Mouse (Mus musculus) forebrain, postnatal 0 days (tissue): Measurements from ENCODE around the gene Vsig2. TPM values are rescaled to one million over a fixed set of nuclear protein-coding genes. Genes with fewer than 3 reads are reported as not detected.
A peak's percentile ranks its signal among the peaks of the same experiment; 100 is the strongest.

ENCODE experiments used
- ATAC-seq: fragments of 200-750 bp; cut with Nextera tagmentation; 2 replicates; pipeline ENCODE4 v1.8.0; 2017; ENCODE audit warnings: mild to moderate bottlenecking, moderate library complexity
- DNase-seq: peaks from one replicate; pipeline ENCODE4 v3.0.0-alpha.2; 2015
- H3K27ac ChIP-seq: fragments of 300-500 bp; sonication (generic); 2 replicates; pipeline ENCODE4 v1.5.1; 2014; ENCODE audit warnings: low read depth, mild to moderate bottlenecking, antibody characterized with exemption, low read length, moderate library complexity, mixed read lengths
- H3K27me3 ChIP-seq: fragments of 300-500 bp; sonication (generic); 2 replicates; pipeline ENCODE4 v1.6.1; 2014; ENCODE audit warnings: mild to moderate bottlenecking, low read length, mixed read lengths; ENCODE audit not compliant: insufficient read depth
- H3K36me3 ChIP-seq: fragments of 300-500 bp; sonication (generic); 2 replicates; pipeline ENCODE4 v1.6.1; 2014; ENCODE audit warnings: mild to moderate bottlenecking, moderate library complexity; ENCODE audit not compliant: insufficient read depth
- H3K4me1 ChIP-seq: fragments of 300-500 bp; sonication (generic); 2 replicates; pipeline ENCODE4 v1.6.1; 2014; ENCODE audit warnings: antibody characterized with exemption; ENCODE audit not compliant: insufficient read depth
- H3K4me2 ChIP-seq: fragments of 300-500 bp; sonication (generic); 2 replicates; pipeline ENCODE4 v1.6.1; 2014; ENCODE audit warnings: low read depth, mild to moderate bottlenecking, moderate library complexity
- H3K4me3 ChIP-seq: fragments of 300-500 bp; sonication (generic); 2 replicates; pipeline ENCODE4 v1.5.1; 2014; ENCODE audit warnings: low read depth, low read length, mixed read lengths
- H3K9ac ChIP-seq: fragments of 300-500 bp; sonication (generic); 2 replicates; pipeline ENCODE4 v1.6.1; 2014; ENCODE audit warnings: mild to moderate bottlenecking
- H3K9me3 ChIP-seq: fragments of 300-500 bp; sonication (generic); 2 replicates; pipeline ENCODE4 v1.6.1; 2016; ENCODE audit warnings: low read length
- CTCF ChIP-seq: sonication (generic); IDR thresholded peaks from 2 replicates; pipeline ENCODE4 v1.5.1; 2016; ENCODE audit warnings: antibody characterized with exemption, control low read depth, low read depth
- WGBS: fragments of 180-500 bp; shearing (Covaris S2); extraction: QIAGEN DNeasy Blood & Tissue Kit; methylation state at CpG from one replicate; pipeline ENCODE4 v1.1.7; 2014; 5-methylcytosine and 5-hydroxymethylcytosine counted together
- polyA plus RNA-seq: library from polyadenylated mRNA; unstranded; fragments of >200 nt; fragmentation: Nextera tagmentation; extraction: Ambion mirVana; gene quantifications from 2 replicates; pipeline ENCODE4 v1.2.1, GENCODE M21; 2015
- total RNA-seq: library from RNA; depleted of rRNA; stranded (reverse); fragments of >200 nt; gene quantifications from 2 replicates; pipeline ENCODE4 v1.2.3, GENCODE M21; 2014

Gene Vsig2
- total and polyA plus RNA-seq, 2 experiments from 2014 or later, result 1.3 to 2.4 TPM

GRCm38 (mm10) chr9:37526443-37527395, 12.3 kb upstream of the Vsig2 start:
- no peak overlapping the region for H3K27ac ChIP-seq
- H3K4me2 ChIP-seq, result no peak overlapping the region
- no peaks in the 10 kb centered on the region for H3K4me1 ChIP-seq
- DNase-seq, result no peak
- no peaks in the 10 kb centered on the region for H3K9me3 ChIP-seq
- H3K9ac ChIP-seq, result no peak overlapping the region
- 37% methylated on average over 21 of the region's 21 CpGs for WGBS
- H3K4me3 ChIP-seq, result no peak overlapping the region
- H3K27me3 ChIP-seq, result peaks cover 31% of the 10 kb centered on the region
- ATAC-seq, result no peak
- TF ChIP-seq CTCF, result peak; percentile 25; the same call in 1 of the 2 replicates
- peaks cover 23% of the 10 kb centered on the region; the same call in 1 of the 2 replicates for H3K36me3 ChIP-seq

GRCm38 (mm10) chr9:37527396-37528224, 11.4 kb upstream of the Vsig2 start, which contains the start of gene Esam:
Gene Esam, plus strand, starts transcription at chr9:37528078.
- H3K9ac ChIP-seq, result no peak within 1 kb of the TSS
- TF ChIP-seq CTCF, result no peak
- no peak for DNase-seq
- no peak for ATAC-seq
- H3K9me3 ChIP-seq, result no peaks in the 10 kb centered on the region
- peak within 1 kb of the TSS; percentile 58; the same call in 1 of the 2 replicates for H3K4me2 ChIP-seq
- peaks cover 23% of the 10 kb centered on the region; the same call in 1 of the 2 replicates for H3K36me3 ChIP-seq
- H3K4me1 ChIP-seq, result no peaks in the 10 kb centered on the region
- WGBS, result 14% methylated on average over 41 of the region's 41 CpGs
- H3K4me3 ChIP-seq, result peak within 1 kb of the TSS; percentile 18; the same call in 1 of the 2 replicates
- peaks cover 31% of the 10 kb centered on the region for H3K27me3 ChIP-seq
- H3K27ac ChIP-seq, result no peak within 1 kb of the TSS; the same call in 1 of the 2 replicates

- no peaks in the 10 kb centered on the region for H3K9me3 ChIP-seq
- no peak overlapping the region for H3K4me2 ChIP-seq
- no peak for ATAC-seq
- no peak overlapping the region; the same call in 1 of the 2 replicates for H3K27ac ChIP-seq
- no peak overlapping the region for H3K9ac ChIP-seq
- H3K4me1 ChIP-seq, result no peaks in the 10 kb centered on the region
- DNase-seq, result no peak
- 39% methylated on average over 9 of the region's 9 CpGs for WGBS
- peaks cover 31% of the 10 kb centered on the region for H3K27me3 ChIP-seq
- H3K36me3 ChIP-seq, result peaks cover 18% of the 10 kb centered on the region; the same call in 1 of the 2 replicates
- TF ChIP-seq CTCF, result no peak
- peak overlapping the region; percentile 18; the same call in 1 of the 2 replicates for H3K4me3 ChIP-seq
Observed at GRCm38 (mm10) chr9:37528225-37528970, 10.7 kb upstream of the Vsig2 start.

- H3K4me3 ChIP-seq, result peak overlapping the region; percentile 33
- H3K9me3 ChIP-seq, result no peaks in the 10 kb centered on the region
- peak overlapping the region; percentile 24; the same call in 1 of the 2 replicates for H3K27ac ChIP-seq
- DNase-seq (peak; percentile 30), ATAC-seq (peak; percentile 47)
- TF ChIP-seq CTCF, result peak; percentile 42
- peaks cover 7% of the 10 kb centered on the region; the same call in 1 of the 2 replicates for H3K36me3 ChIP-seq
- H3K4me2 ChIP-seq, result peak overlapping the region; percentile 58
- peak overlapping the region; percentile 37 for H3K9ac ChIP-seq
- no peaks in the 10 kb centered on the region for H3K4me1 ChIP-seq
- WGBS, result 6% methylated on average over 32 of the region's 32 CpGs
- H3K27me3 ChIP-seq, result peaks cover 31% of the 10 kb centered on the region
Observed at GRCm38 (mm10) chr9:37530031-37530887, 8.8 kb upstream of the Vsig2 start.

GRCm38 (mm10) chr9:37530888-37531705, 8.0 kb upstream of the Vsig2 start:
- Histone ChIP-seq H3K27ac (no peak overlapping the region), H3K4me2 (peak overlapping the region; percentile 58), H3K4me1 (no peaks in the 10 kb centered on the region), H3K4me3 (peak overlapping the region; percentile 33), H3K36me3 (peaks cover 4% of the 10 kb centered on the region; the same call in 1 of the 2 replicates), H3K27me3 (peaks cover 31% of the 10 kb centered on the region), H3K9me3 (no peaks in the 10 kb centered on the region), H3K9ac (peak overlapping the region; percentile 26; the same call in 1 of the 2 replicates)
- 3% methylated on average over 31 of the region's 31 CpGs for WGBS
- peak; percentile 68 for TF ChIP-seq CTCF
- DNase-seq (peak; percentile 82), ATAC-seq (peak; percentile 89)
